Mouse (Mus musculus) myocyte (in vitro differentiated cells): ENCODE results near the gene Plekhh1.

Source experiments
- CEBPB ChIP-seq: IDR thresholded peaks from 2 replicates; pipeline ENCODE4 v1.6.1; 2011; ENCODE audit warnings: mild to moderate bottlenecking, moderate library complexity; ENCODE audit not compliant: poor library complexity, insufficient read depth, severe bottlenecking
- E2F4 ChIP-seq: IDR thresholded peaks from one replicate; pipeline ENCODE4 v1.6.1; 2011; ENCODE audit warnings: mild to moderate bottlenecking, control low read depth, moderate library complexity; ENCODE audit not compliant: insufficient read depth
- MAX ChIP-seq: IDR thresholded peaks from one replicate; pipeline ENCODE4 v1.6.1; 2011; ENCODE audit warnings: low read depth, mild to moderate bottlenecking, control low read depth
- POLR2A ChIP-seq: IDR thresholded peaks from one replicate; pipeline ENCODE4 v1.6.1; 2011; ENCODE audit warnings: low read depth, mild to moderate bottlenecking, control low read depth, moderate library complexity; ENCODE audit not compliant: insufficient read length
- POLR2AphosphoS2 ChIP-seq: IDR thresholded peaks from one replicate; pipeline ENCODE4 v1.6.1; 2011; ENCODE audit warnings: low read depth, control low read depth; ENCODE audit not compliant: insufficient read length
- SRF ChIP-seq: IDR thresholded peaks from one replicate; pipeline ENCODE4 v1.6.1; 2011; ENCODE audit warnings: low read depth; ENCODE audit not compliant: control insufficient read depth, insufficient read length
- TCF12 ChIP-seq: IDR thresholded peaks from one replicate; pipeline ENCODE4 v1.6.1; 2011; ENCODE audit warnings: mild to moderate bottlenecking, control low read depth; ENCODE audit not compliant: poor library complexity, insufficient read depth, severe bottlenecking
- USF1 ChIP-seq: IDR thresholded peaks from one replicate; pipeline ENCODE4 v1.6.1; 2011; ENCODE audit warnings: low read depth, mild to moderate bottlenecking, control low read depth, moderate library complexity

DNA sequence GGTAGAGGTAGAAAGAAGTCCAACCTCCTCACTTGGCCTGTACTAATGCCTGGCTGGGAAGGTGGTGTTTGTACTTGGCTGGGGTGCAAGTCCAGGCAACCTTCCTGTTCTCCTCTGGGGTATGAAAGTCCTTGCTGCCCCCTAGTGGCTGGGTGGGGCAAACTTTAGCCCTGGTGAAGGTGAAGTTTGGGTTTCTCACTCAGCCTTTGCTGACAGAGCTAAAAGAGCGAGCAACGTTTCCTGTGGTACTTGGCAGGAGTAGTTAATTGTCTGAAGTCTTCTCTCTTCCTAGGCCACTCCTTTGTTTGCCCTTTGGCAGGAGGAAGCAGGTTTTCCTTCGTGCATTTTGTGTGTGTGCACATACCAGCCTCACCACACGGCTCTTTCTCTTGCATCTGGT lies 63.6 kb downstream of the Plekhh1 start:
- TF ChIP-seq TCF12 (no peak), SRF (no peak), POLR2A (no peak), POLR2AphosphoS2 (no peak), CEBPB (no peak), E2F4 (no peak), USF1 (no peak), MAX (no peak)
